Mouse (Mus musculus) v-Abl transformed pro-B cells (cell line): ENCODE data around the gene Bcar1.

ENCODE experiments used
- in situ Hi-C, 2 experiments: fragments of 400-800 bp; cut with MboI; formaldehyde crosslinking; loops; one replicate each; pipeline ENCODE4 v1.15.1; 2025; ENCODE audit not compliant: unreplicated experiment in 2 of 2

Bcar1 gene

DNA sequence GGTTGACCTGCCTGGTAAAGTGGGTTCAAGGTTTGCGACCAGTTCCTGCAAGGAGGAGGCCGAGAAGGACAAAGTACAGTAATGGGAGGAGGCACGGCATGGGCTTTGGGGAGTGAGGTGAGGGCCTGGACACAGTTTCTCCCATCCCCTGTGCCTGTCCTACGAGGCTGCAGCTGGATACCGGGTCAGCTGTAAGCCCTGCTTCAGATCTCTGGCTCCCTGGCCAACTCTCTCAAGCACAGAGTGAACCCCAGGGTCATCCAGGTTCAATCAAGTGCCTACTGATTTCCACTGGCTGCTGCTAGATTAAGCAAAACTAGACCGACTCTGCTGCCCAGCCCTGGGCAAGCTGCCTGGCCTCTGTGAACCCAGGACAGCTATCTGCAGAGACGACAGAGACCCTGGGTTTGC, 3.3 kb downstream of the Bcar1 start:
- in situ Hi-C loops, result no loop called here

DNA sequence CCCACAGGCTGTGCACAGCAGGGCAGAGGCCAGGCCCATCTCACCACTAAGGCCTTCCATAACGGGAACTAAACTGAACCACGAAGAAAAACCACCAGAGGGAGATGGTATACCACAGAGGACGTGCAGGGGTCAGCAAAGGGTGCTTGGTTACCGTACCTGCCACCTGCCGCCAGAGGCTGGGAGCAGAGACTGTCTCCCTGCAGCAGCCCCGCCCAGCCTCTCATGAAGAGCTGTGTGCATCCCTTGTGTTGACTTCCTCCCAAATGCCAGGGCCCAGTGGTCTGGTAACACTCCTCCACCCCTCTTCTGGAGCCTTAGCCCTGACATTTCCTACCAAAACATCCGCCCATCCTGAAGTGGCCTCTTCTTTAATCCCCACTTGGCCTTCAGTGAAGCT, 4.0 kb downstream of the Bcar1 start:
- in situ Hi-C loops, result no loop called here

DNA sequence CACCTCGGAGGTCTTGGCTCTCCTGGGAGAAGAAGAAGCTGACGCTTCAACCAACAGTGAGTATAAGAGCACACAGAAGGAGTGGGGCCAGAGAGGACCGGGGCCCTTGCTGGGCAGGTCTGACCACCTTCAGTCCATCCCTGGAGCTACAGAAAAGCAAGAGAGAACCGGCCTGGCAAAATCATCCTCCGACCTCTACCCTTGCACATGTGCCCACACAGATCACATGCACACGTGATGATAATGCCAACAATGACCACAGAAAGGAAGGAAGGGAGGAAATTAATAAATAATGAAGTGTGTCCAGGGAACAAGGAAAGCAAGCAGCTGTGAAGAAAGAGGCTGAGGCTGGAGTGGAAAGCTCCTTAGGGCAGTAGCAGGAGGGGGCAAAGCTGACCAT, 4.7 kb downstream of the Bcar1 start:
- in situ Hi-C loops, result no loop called here

DNA sequence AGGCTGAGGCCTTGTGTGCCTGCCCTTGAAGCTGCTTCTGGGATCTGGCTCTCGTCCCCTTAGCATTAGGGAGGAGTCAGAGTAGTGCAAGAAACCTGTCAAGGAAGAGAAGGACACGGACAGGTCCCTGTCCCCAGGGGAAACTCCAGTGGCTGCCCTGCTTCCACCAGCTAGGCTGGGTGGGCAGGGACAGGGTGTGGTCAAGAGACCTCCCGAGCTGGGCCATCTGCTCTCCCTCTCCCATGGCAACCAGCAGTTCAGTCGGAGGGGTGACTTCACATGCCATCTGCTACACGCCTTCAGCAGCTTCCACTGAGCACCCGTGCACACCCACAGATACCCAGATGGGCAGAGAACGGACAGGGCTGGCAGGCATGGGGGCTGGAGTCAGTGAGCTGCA, 7.3 kb downstream of the Bcar1 start:
- in situ Hi-C loops, result no loop called here

DNA sequence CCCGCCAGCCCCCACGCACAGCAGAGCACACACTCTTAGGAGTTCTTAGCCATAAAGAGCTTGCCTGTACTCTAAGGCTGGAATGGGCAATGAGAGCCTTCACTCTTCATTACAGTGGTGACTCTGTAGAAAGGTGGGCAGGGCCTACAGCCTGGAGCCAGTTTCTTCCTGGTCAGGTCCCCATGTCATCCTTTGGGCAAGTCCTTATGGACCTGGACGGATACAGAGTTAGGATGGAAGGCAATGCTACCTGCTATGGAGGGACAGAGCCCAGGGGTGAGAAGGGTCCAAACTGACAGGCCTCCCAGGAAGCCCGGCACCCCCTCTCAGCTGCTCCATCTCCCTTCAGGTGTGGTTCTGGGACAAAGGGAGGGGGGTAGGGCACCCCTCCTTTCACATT, 7.8 kb downstream of the Bcar1 start:
- in situ Hi-C loops, result no loop called here

DNA sequence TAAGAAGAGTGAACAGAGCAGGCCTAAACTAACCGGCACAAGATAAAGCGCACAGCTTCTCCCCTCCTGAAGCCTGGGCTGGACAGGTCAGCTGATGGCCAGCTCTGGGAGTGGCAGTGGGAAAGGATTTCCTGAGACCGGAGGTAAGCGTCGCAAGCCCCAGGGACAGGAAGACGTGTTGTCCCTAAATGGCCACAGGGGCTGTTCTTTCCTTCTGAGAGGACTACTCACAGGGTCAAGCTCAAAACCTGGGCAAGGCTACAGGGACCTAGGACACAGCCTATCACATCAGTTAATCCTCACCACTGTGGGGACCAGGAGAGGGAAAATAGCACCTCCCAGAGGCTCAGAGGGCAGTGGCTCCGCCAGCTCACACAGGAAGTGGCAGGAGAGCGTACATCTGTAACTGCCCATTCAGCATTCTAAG, 8.3 kb downstream of the Bcar1 start:
- in situ Hi-C loops, result no loop called here

DNA sequence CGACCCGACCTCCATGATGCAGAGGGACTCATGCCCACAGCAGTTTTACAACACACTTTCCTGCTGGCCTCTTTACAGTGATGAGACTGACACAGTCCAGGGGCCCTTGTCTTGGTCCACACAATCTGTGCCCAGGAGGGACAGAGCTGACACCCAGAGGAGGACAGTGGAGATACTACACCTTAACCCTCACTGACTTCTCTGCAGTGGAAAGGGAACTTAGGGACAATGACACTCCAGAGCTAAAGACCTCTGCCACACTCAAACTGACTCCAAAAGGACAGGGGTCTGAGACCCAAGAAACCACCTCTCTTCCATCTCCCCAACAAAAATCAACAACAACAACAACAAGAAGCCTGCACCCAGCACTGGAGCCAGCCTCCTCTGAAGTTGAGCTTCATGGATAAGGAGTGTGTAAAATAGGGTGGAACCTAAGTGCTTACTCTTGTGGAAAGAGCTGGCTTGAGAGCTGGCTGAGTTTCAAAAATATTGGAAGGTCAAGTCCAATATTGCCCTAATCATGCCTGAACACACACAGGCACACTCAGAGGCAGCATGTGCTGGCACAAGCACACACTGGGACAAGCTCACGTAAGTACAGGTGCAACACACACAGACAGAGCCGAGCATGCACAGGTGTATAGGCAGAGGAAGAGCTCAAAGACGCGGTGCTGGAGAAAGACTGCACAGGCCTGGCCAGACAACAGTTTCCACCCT, 9.2 kb downstream of the Bcar1 start:
- in situ Hi-C loops, result no loop called here

DNA sequence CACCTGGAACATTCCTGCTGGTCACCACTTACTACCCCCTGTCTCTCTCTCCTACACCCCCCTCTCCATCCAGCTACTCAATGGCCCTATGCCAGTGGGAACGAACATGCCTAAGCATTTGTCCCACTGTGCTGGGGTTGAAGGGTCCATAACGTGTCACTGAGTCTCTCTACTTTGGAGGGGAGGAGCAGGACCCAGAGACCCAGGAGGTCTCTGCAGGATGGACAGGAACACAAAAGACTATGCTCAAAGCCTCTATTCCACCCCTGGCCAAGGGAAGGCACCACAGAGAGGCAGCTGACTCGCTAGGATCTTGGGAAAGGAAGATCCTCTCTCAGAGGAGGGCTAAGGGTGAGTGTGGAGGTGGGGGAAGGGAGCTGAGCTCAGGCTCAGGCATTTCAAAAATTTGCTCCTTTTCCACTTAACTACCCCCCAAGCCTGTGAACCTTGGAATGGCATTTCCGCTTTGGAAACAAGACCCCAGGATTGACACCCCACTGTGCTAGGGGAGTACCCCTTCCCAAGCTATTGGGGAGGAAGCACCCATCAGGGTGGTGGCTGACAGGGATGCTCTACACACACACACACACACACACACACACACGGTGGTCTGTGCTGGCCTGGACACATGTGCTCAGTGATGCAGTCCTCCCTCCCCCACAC, 9.9 kb downstream of the Bcar1 start:
- in situ Hi-C loops, result no loop called here

DNA sequence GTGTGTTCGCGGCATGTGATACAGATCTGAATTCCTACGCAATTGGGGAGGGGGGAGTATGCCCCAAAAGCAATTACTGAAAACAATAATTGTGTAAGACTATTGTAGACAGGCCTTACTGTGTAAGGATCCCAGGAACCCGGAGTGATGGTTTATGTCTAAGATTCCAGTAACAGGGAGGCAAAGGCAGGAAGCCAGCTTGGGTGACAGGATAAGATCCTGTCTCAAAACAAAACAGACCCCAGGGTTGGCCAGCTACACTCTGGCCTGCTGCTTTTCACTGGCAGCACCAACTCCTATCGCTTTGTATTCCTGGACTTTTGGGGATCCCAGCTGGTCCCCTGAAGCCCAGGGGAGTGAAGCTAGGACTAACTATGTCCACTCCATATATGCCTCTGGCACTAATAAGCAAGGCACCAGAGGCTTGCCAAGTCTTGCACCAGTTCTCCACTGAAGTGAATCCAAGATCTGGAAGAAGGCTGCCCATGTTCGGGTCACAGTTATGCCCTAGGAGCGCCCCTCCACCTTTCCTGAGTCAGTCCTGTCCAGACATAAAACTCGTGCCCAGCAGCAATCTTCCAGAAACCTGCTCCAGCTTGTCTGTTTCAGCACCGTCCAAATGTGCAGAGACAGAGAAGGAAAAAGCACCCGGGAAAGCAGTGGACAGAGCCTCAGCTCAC, 11.1 kb downstream of the Bcar1 start:
- in situ Hi-C loops, result no loop called here

DNA sequence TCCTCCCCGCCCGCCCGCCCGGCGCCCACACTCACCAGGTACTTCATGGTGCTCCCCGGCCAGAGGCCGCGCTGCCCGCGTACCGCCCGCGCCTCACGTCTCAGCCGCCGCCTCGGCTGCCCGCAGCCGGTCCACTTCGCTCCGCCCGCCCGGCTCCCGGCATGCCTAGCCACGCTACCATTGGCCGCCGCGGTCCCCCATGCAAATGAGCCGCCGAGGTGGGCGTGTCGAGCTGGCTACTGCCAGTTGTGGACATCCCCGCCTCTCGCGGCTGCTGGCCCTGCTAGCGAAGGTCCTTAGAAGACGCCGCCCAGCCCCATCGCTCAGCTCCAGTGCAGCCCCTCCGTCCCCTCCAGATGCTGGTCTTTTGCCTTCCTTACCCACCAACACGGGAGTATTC, 11.6 kb downstream of the Bcar1 start:
- in situ Hi-C loops, result no loop called here

DNA sequence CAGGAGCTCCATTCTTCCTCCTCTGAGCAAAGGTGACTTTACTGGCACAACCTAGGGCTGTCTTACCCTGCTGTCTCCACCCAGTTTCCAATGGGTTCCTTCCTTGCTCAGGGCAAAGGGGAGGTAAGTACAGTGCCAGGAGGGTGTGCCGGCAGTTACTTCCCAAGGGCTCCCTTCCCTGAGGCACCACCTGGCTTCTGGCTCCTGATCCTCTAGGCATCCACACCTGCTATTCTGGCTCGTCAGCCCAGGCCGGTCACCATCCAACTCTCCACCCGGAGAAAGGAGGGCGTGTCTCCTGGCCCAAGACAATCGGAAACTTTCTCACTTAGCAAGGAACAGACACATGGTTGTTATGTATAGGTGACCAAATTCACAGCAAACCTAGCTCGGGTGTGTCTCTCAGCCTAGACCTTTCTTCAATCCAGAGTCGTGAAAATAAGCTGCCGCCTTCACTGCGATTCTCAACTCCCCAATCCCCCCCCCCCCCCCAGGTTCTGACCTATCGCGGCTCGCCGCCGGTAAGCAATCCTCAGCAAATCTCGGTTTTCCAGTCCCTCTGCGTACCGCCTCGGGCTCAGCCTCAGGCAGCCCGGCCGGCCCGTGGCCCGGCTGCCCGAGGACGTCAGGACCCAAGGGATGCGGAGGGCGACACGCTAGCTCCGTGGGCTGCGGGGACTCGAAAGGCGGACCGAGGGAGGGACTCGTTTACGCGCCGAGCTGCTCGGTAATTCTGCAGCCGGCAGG, 12.2 kb downstream of the Bcar1 start:
- in situ Hi-C loops, result no loop called here

DNA sequence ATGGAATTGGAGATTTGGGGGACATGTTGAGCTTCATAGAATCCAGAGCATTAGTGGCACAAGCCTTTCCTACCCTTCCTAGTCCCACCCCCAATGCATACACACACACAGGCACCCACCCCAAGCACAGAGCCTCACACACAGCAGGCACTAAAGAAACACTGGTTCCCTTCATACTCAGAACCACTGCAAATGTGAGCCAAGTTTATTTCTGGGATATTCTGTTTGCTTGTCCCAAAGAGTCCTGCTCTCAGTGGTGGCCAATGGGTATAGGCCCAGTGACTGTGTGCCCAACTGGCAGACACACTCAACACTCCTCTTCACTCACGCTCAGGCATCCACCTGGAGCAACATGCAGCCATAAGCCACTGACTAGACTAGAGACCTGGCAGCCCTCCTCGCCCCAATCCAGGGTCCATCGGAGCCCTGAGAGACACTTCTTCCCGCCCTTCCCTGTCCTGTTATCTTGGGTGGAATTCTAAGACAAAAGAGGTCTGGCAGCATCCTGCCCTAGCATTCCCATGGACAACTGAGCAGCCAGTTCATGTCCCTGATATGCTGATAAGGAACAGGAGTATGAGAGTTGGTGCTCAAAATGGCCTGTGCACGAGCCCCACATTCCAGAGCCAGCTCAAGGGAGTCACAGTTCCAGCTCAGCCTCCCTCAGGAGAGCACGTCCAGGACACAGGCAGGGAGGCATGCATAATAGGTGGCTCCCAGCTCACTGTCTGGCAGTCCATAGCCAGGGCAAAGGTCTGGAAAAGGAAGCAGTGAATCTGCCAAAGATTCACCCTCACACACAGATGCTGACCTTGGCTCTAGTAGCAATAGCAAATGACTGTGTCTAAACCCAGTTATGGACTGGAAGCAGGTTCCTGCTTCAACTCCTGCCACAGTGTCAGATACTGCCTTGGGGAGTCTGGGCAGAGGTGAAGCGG, 14.1 kb downstream of the Bcar1 start:
- in situ Hi-C loops, result no loop called here

DNA sequence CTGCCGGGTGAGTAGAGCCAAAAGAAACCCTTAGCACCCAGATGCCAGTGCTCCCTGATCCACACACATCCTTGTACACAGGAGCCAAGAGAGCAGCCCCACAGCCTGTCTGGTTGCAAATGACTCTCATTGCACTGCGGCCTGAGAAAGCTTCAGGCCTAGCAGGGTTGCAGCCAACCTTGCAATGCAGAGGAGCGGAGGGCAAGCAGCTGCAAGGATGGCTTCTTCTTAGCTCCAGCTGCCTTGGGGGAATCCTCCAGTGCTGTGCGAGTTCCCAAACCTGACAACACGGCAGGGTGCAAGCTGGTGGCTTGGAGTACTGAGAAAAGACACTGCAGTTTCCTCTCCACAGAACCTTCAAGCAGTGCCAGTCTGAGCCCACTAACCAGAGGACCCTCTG, 15.1 kb downstream of the Bcar1 start:
- in situ Hi-C loops, result no loop called here

DNA sequence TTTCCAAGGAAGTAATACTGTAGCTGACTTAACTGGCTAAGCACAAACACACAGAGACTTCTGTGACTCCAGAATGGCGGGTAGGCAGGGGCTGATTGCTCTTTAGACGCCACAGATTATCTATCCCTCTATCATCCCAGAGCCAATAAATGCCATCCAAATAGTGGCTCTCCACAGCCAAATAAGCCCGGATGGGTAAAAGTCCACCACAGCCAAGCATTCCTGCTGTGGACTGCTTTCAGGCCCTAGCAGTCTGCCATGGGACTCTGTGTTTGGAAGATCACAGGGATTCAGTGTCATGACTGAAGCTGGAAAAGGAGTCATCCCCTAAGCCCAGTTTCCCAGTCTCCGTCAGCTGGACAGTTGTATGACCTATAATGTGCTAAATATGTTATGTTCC, 16.1 kb downstream of the Bcar1 start:
- in situ Hi-C loops, result no loop called here

DNA sequence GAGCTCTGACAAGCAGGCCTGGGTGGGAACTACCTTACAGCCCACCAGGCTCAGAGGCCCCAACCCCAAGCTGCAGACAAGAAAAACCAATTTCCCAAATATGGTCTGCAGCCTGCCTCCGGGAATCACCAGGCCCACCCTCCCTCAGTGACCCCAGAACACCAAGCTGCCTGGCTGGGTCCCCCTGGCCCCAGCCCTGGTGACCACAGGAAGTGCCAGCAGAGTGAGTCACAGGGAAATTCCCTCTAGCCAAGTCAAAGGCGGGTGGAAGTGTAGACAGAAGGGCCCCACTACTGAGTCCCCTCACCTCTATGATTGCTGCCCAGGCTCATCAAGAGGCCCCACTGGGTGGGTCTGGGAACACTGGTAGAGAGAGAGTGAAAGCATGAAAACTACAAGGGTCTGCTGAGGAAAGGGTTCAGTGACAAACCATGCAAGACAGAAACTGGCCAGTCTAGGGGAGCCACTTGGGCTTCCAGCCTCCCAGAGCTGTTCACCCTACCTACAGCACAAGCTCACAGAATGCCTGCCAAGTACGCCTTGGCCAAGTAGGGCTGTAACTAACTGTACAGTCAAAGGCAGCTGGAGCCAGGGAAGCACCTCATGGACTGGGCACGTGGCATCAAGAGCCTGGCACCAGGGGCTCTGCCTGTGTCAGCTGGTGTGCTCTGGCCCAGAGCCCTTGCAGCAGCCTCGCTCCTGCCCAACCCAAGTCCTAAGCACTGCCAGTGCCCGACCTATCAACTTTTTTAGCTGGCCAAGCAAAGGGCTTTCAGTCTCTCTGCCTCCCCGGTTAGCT, 17.3 kb downstream of the Bcar1 start:
- in situ Hi-C loops, result no loop called here

DNA sequence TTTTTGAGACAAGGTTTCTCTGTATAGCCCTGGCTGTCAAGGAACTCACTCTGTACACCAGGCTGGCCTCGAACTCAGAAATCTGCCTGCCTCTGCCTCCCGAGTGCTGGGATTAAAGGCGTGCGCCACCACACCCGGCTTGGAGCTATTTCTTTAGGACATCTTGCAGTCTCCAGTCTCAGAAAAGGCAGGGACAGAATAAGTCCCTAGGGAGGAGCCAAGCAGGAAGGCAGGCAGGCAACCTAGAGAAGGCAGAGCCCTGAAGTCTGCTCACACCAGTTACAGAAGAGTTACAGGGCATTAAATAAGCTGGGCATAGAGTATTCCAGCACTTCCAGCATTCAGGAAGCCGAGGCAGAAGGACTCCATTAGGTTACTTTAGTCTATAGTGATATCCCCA, 18.3 kb downstream of the Bcar1 start:
- in situ Hi-C loops, result no loop called here

DNA sequence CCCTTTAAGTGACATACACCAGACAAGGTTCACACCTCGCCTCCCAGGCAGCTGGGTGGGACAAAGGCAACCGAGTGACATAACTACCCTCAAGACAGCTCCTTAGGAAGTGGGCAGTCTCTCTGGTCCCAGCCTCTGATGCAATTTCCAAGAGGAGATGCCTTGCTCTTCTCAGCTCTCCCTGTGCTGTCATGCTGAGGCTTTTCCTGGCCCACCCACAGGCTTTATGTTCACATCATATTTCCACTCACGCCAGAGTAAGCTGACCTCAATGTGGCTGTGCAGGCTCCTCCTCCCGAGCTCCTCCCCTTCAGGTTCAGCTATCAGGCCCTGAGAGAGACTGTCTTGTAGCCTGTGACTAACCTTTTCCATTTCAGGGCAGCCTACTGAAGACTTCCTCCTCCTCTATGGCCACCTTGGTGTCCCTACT, 23.5 kb downstream of the Bcar1 start:
- in situ Hi-C loops, result loop anchor here in 1 of 2 experiments (25.0 kb wide), 1 partner anchor 1917 kb away; the partner anchor contains the start of genes Mon1b and Syce1l

DNA sequence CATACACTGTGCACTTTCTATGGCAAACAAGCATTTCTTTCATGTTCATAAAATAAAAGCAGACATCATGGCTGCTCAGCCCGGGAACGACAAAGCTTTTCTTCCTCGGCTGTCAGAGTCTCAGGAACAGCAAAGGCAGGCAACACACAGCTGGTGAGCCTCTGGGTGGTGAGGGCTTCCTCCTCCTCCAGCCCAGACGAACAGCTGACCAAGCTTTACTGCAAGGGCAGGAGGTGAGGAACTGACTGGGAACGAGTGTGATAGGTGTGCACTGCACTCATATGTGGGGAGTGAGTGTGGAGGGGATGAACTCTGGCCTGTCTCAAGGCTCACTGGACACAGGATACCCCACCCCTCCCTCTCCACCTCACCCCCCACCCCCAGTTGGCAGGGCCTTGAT, 24.7 kb downstream of the Bcar1 start:
- in situ Hi-C loops, result loop anchor here in 1 of 2 experiments (10.0 to 25.0 kb wide), 2 partner anchors 116 to 1918 kb away; partner anchors contain the start of genes Mon1b and Syce1l

DNA sequence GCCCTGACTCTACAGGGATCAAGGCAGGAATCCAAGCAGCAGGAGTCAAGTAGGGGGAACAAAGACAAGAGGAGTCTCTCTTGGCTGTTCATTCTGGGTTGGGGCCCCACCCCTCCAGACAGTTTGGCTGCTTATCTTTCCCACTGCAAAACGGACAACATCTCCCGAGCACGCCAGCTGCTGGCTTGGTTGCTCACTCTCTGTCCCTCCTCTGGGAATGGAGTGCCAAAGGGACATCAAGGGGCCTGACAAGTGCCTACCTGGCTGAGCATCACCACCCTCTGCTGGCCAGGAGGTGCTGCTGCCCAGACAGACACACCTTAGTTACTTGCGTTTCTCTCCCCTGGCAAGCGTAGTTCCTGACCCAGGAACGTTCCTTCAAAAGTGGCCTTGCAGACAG, 25.7 kb downstream of the Bcar1 start:
- in situ Hi-C loops, result loop anchor here in 1 of 2 experiments (10.0 to 25.0 kb wide), 2 partner anchors 117 to 1919 kb away; partner anchors contain the start of genes Mon1b and Syce1l
